Mouse (Mus musculus) limb, embryonic 14.5 days (tissue): ENCODE measurements around the gene Ptgdr2. TPM values are rescaled to one million over a fixed set of nuclear protein-coding genes. Genes with fewer than 3 reads are reported as not detected.

ENCODE experiments used
- ATAC-seq: fragments of 200-750 bp; cut with Nextera tagmentation; 2 replicates; pipeline ENCODE4 v1.8.0; 2017; ENCODE audit warnings: low read depth, moderate number of reproducible peaks, moderate TSS enrichment; ENCODE audit not compliant: low FRiP score
- DNase-seq: peaks from one replicate; pipeline ENCODE4 v3.0.0-alpha.2; 2015; ENCODE audit warnings: low spot score
- H3K27ac ChIP-seq: fragments of 300-500 bp; sonication (generic); replicated peaks from 2 replicates; pipeline ENCODE4 v1.5.1; 2014; ENCODE audit warnings: low read depth, mild to moderate bottlenecking, low read length, moderate library complexity, mixed read lengths
- H3K27me3 ChIP-seq: fragments of 300-500 bp; sonication (generic); 2 replicates; pipeline ENCODE4 v1.6.1; 2014; ENCODE audit warnings: low read length, mixed read lengths; ENCODE audit not compliant: control insufficient read depth, insufficient read depth
- H3K36me3 ChIP-seq: fragments of 300-500 bp; sonication (generic); 2 replicates; pipeline ENCODE4 v1.6.1; 2014; ENCODE audit warnings: mild to moderate bottlenecking, low read length, moderate library complexity, mixed read lengths; ENCODE audit not compliant: control insufficient read depth, insufficient read depth
- H3K4me1 ChIP-seq: fragments of 300-500 bp; sonication (generic); 2 replicates; pipeline ENCODE4 v1.6.1; 2014; ENCODE audit warnings: antibody characterized with exemption, low read length, mixed read lengths; ENCODE audit not compliant: control insufficient read depth, insufficient read depth
- H3K4me2 ChIP-seq: fragments of 300-500 bp; sonication (generic); replicated peaks from 2 replicates; pipeline ENCODE4 v1.6.1; 2014; ENCODE audit warnings: low read depth, mild to moderate bottlenecking, low read length, moderate library complexity; ENCODE audit not compliant: severe bottlenecking
- H3K4me3 ChIP-seq: fragments of 300-500 bp; sonication (generic); replicated peaks from 2 replicates; pipeline ENCODE4 v1.5.1; 2014; ENCODE audit warnings: low read length
- H3K9ac ChIP-seq: fragments of 300-500 bp; sonication (generic); 2 replicates; pipeline ENCODE4 v1.6.1; 2014; ENCODE audit warnings: mild to moderate bottlenecking, low read depth, low read length, moderate library complexity; ENCODE audit not compliant: severe bottlenecking
- H3K9me3 ChIP-seq: fragments of 300-500 bp; sonication (generic); 2 replicates; pipeline ENCODE4 v1.6.1; 2016; ENCODE audit warnings: low read length; ENCODE audit not compliant: control insufficient read depth
- POLR2A ChIP-seq: fragments of 200-500 bp; IDR thresholded peaks from 2 replicates; pipeline ENCODE4 v1.8.0; 2012; ENCODE audit warnings: inconsistent platforms, mild to moderate bottlenecking, moderate library complexity, borderline replicate concordance; ENCODE audit not compliant: insufficient read depth, insufficient read length; ENCODE audit errors: extremely low read depth
- WGBS: fragments of 180-500 bp; shearing (Covaris S2); extraction: QIAGEN DNeasy Blood & Tissue Kit; methylation state at CpG from one replicate; pipeline ENCODE4 v1.1.7; 2014; 5-methylcytosine and 5-hydroxymethylcytosine counted together
- polyA plus RNA-seq, 2 experiments: library from polyadenylated mRNA; depleted of rRNA in 1 of 2; stranded (reverse) in 1 of 2; unstranded in 1 of 2; fragments of >200 nt; fragmentation: Nextera tagmentation in 1 of 2; extraction: Ambion mirVana in 1 of 2; gene quantifications; 2 replicates each; pipeline versions ENCODE4 v1.2.1 to v1.2.3; 2012 to 2014

Gene Ptgdr2
- polyA plus RNA-seq, 2 experiments: 0.07 to 0.15 TPM

GRCm38 (mm10) chr19:10897491-10897890, 39.5 kb upstream of the Ptgdr2 start:
- Histone ChIP-seq H3K4me1 (peaks cover 11% of the 10 kb centered on the region; the same call in 1 of the 2 replicates), H3K9ac (no peak overlapping the region), H3K27ac (no peak overlapping the region), H3K36me3 (peaks cover 46% of the 10 kb centered on the region), H3K27me3 (no peaks in the 10 kb centered on the region), H3K9me3 (no peaks in the 10 kb centered on the region), H3K4me2 (no peak overlapping the region), H3K4me3 (no peak overlapping the region)
- ATAC-seq (no peak), DNase-seq (no peak)
- 88% methylated on average over 8 of the region's 8 CpGs for WGBS
- TF ChIP-seq POLR2A: no peak

- no peaks in the 10 kb centered on the region for H3K27me3 ChIP-seq
- H3K4me3 ChIP-seq: no peak overlapping the region
- H3K4me2 ChIP-seq: no peak overlapping the region
- no peak overlapping the region for H3K9ac ChIP-seq
- H3K9me3 ChIP-seq: no peaks in the 10 kb centered on the region
- H3K4me1 ChIP-seq: peaks cover 7% of the 10 kb centered on the region; the same call in 1 of the 2 replicates
- TF ChIP-seq POLR2A: no peak
- H3K27ac ChIP-seq: no peak overlapping the region
- peaks cover 74% of the 10 kb centered on the region for H3K36me3 ChIP-seq
- ATAC-seq (no peak), DNase-seq (no peak)
- 88% methylated on average over 6 of the region's 6 CpGs for WGBS
These were observed 36.6 kb upstream of the Ptgdr2 start for GRCm38 (mm10) chr19:10900315-10900714.

GRCm38 (mm10) chr19:10901046-10901445, 35.9 kb upstream of the Ptgdr2 start:
- Histone ChIP-seq H3K4me3 (no peak overlapping the region), H3K4me1 (peaks cover 5% of the 10 kb centered on the region; the same call in 1 of the 2 replicates), H3K9ac (no peak overlapping the region), H3K4me2 (no peak overlapping the region), H3K27me3 (no peaks in the 10 kb centered on the region), H3K27ac (no peak overlapping the region), H3K9me3 (no peaks in the 10 kb centered on the region), H3K36me3 (peaks cover 81% of the 10 kb centered on the region)
- no peak for TF ChIP-seq POLR2A
- no peak for ATAC-seq
- DNase-seq: no peak
- WGBS: 96% methylated on average over 5 of the region's 5 CpGs

GRCm38 (mm10) chr19:10904512-10904911, 32.4 kb upstream of the Ptgdr2 start:
- no peak for TF ChIP-seq POLR2A
- H3K9me3 ChIP-seq: no peaks in the 10 kb centered on the region
- ATAC-seq: no peak
- no peak overlapping the region for H3K4me2 ChIP-seq
- peaks cover under 1% of the 10 kb centered on the region; the same call in 1 of the 2 replicates for H3K4me1 ChIP-seq
- 0 out of 2 replicates have a peak overlapping the region, but pooled peaks have one; percentile 33 for H3K27ac ChIP-seq
- H3K27me3 ChIP-seq: no peaks in the 10 kb centered on the region
- DNase-seq: no peak
- 87% methylated on average over 5 of the region's 5 CpGs for WGBS
- H3K36me3 ChIP-seq: peaks cover 85% of the 10 kb centered on the region
- no peak overlapping the region for H3K4me3 ChIP-seq
- no peak overlapping the region for H3K9ac ChIP-seq

- Histone ChIP-seq H3K27ac (0 out of 2 replicates have a peak overlapping the region, but pooled peaks have one; percentile 33), H3K4me1 (peaks cover 5% of the 10 kb centered on the region), H3K9ac (no peak overlapping the region), H3K36me3 (peaks cover 79% of the 10 kb centered on the region), H3K4me2 (0 out of 2 replicates have a peak overlapping the region, but pooled peaks have one; percentile 1), H3K27me3 (no peaks in the 10 kb centered on the region), H3K4me3 (no peak overlapping the region), H3K9me3 (no peaks in the 10 kb centered on the region)
- TF ChIP-seq POLR2A: no peak
- DNase-seq: peak; percentile 28
- peak; percentile 64 for ATAC-seq
- WGBS: 53% methylated on average over 7 of the region's 7 CpGs
These were observed 31.8 kb upstream of the Ptgdr2 start for GRCm38 (mm10) chr19:10904927-10905727.
